ENCODE assay signal across 12 mouse cellular contexts in the genomic region with DNA sequence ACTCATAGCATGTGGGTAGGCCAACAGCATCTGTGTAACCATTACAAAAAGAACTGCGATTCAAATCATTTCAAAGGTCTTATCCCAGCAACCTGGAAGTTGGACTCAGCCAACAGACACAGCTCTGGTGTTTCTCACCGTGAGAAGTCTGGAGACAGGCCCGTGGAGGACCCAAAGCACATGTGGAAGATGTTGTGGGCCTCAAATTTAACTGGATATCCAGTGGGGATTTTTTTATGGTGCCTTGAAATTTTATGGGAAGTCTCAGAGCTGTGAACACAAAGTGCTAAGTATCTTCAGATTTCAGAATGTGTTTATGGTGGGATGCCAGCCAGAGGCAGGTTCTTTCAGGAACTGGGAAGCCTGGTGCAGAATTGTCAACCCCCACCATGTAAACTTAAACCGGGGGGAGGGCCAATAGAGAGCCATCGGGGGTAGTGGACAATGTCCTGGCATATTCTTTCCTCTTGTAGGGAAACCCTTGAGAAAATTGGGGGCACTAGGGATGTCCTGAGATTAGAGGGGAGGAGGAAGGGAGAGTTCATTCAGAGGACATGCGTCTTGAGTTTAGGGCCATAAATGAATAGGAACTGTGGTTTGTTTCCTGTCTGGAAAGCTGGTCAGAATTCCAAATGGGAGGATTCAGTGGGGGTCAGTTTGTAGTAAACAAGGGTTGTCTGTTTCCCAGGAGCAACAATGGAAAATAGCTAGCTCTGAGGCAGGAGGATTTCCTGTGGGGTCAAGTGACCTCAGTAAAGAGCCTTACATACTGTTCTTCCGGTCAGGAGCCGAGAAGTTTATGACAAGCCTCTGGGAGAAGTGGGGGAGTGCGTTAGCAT. TPM values are rescaled to one million over a fixed set of nuclear protein-coding genes. Genes with fewer than 3 reads are reported as not detected.
A peak's percentile ranks its signal among the peaks of the same experiment; 100 is the strongest.
DNase-seq lines count a peak whose midpoint lies in the region; ATAC-seq lines count a peak whose summit lies in the region.
"Had no signal": no experiment of that assay in that cellular context is flagged by ENCODE, and none has a peak within 500 bp of the region (broad histone marks: within the 10 kb centered on the region; RNA-seq: fewer than 3 reads in every experiment).

No protein-coding gene starts in this region.

- H3K36me3 ChIP-seq in liver, embryonic 15.5 days (replicated peaks), result no peaks in the 10 kb centered on the region
- no peaks in the 10 kb centered on the region for H3K36me3 ChIP-seq in intestine, embryonic 15.5 days
- H3K36me3 ChIP-seq in forebrain, embryonic 12.5 days (replicated peaks), result no peaks in the 10 kb centered on the region

- H3K27me3 ChIP-seq in liver, embryonic 15.5 days, result no peaks in the 10 kb centered on the region
- H3K27me3 ChIP-seq in intestine, embryonic 15.5 days (replicated peaks), result no peaks in the 10 kb centered on the region
- H3K27me3 ChIP-seq in forebrain, embryonic 12.5 days, result no peaks in the 10 kb centered on the region
- H3K27me3 ChIP-seq: megakaryocyte, embryonic 14.5 days had no signal

- H3K9ac ChIP-seq in liver, embryonic 15.5 days, result no peak overlapping the region
- H3K9ac ChIP-seq in intestine, embryonic 15.5 days, result no peak overlapping the region
- H3K9ac ChIP-seq in forebrain, embryonic 12.5 days, result no peak overlapping the region

- DNase-seq in heart, adult 11 months, result peak; percentile 93
- no peak for DNase-seq in heart, postnatal 36 days
- DNase-seq in liver, result no peak
- peak; percentile 34 for DNase-seq in lung, postnatal 36 days
- no peak for DNase-seq in frontal cortex, postnatal 36 days (ENCODE audit: low spot score in 2 of 2)
- DNase-seq: cerebellum, postnatal 10 days; thymus, adult 2 months had no signal

- 0 out of 2 replicates have a peak, but pooled peaks have one; percentile 28 for ATAC-seq in liver, embryonic 15.5 days (ENCODE audit: insufficient read depth)
- ATAC-seq in intestine, embryonic 15.5 days, result peak; percentile 67
- no peak for ATAC-seq in forebrain, embryonic 12.5 days (ENCODE audit: low FRiP score)
- ATAC-seq: inflammation-experienced regulatory T-cells, adult 6 months had no signal

- H3K4me2 ChIP-seq in liver, embryonic 15.5 days, result no peak overlapping the region
- H3K4me2 ChIP-seq in intestine, embryonic 15.5 days (replicated peaks), result no peak overlapping the region
- no peak overlapping the region for H3K4me2 ChIP-seq in forebrain, embryonic 12.5 days

- H3K9me3 ChIP-seq in liver, embryonic 15.5 days (replicated peaks), result no peaks in the 10 kb centered on the region
- H3K9me3 ChIP-seq in intestine, embryonic 15.5 days, result no peaks in the 10 kb centered on the region
- H3K9me3 ChIP-seq in forebrain, embryonic 12.5 days, result no peaks in the 10 kb centered on the region
- H3K9me3 ChIP-seq: megakaryocyte, embryonic 14.5 days had no signal

- WGBS in liver, embryonic 15.5 days (ENCODE audit: insufficient replicate concordance), result 33% methylated on average over 9 of the region's 9 CpGs
- WGBS in intestine, embryonic 15.5 days, result 42% methylated on average over 9 of the region's 9 CpGs
- WGBS in forebrain, embryonic 12.5 days, result 75% methylated on average over 9 of the region's 9 CpGs

- intact Hi-C loops in heart, postnatal 36 days (cut with DNase I), result no loop called here

- no peak overlapping the region for H3K27ac ChIP-seq in liver, embryonic 15.5 days (replicated peaks)
- 0 out of 2 replicates have a peak overlapping the region, but pooled peaks have one; percentile 42 for H3K27ac ChIP-seq in intestine, embryonic 15.5 days
- H3K27ac ChIP-seq in forebrain, embryonic 12.5 days, result no peak overlapping the region

- no peak overlapping the region for H3K4me3 ChIP-seq in liver, embryonic 15.5 days (replicated peaks)
- H3K4me3 ChIP-seq in intestine, embryonic 15.5 days (replicated peaks), result no peak overlapping the region
- no peak overlapping the region for H3K4me3 ChIP-seq in forebrain, embryonic 12.5 days (replicated peaks)
- H3K4me3 ChIP-seq: megakaryocyte, embryonic 14.5 days had no signal

- no peaks in the 10 kb centered on the region for H3K4me1 ChIP-seq in liver, embryonic 15.5 days (replicated peaks)
- 0 out of 2 replicates have a peak, but pooled peaks cover 11% of the 10 kb centered on the region for H3K4me1 ChIP-seq in intestine, embryonic 15.5 days (replicated peaks)
- H3K4me1 ChIP-seq in forebrain, embryonic 12.5 days, result no peaks in the 10 kb centered on the region
- H3K4me1 ChIP-seq: megakaryocyte, embryonic 14.5 days had no signal

RNA-seq across cellular contexts. Expression of a gene that starts 41.5 kb away (rescaled TPM):
- total RNA-seq in heart, postnatal 36 days (2021), result 10 to 100 TPM; 37.8 to 46.3 TPM
- polyA plus RNA-seq in liver, embryonic 15.5 days (2015; fragmentation: Nextera tagmentation; extraction: Ambion mirVana), result 127 and 130 TPM in 2 replicates
- polyA plus RNA-seq in intestine, embryonic 15.5 days (2015; fragmentation: Nextera tagmentation; extraction: Ambion mirVana), result 165 and 209 TPM in 2 replicates
- polyA plus RNA-seq in forebrain, embryonic 12.5 days (2016; fragmentation: Nextera tagmentation; extraction: Ambion mirVana), result 426 and 438 TPM in 2 replicates

Comparison
In these comparisons a context has a peak if more than half of its experiments do, and no peak if none do; other contexts are left out.
1. DNase-seq: peak in heart, adult 11 months (single experiment) and lung, postnatal 36 days (single experiment); none in heart, postnatal 36 days (0 of 2), liver (single experiment) and frontal cortex, postnatal 36 days (0 of 2).